Mouse (Mus musculus): ENCODE data around the gene Toe1.

DNA sequence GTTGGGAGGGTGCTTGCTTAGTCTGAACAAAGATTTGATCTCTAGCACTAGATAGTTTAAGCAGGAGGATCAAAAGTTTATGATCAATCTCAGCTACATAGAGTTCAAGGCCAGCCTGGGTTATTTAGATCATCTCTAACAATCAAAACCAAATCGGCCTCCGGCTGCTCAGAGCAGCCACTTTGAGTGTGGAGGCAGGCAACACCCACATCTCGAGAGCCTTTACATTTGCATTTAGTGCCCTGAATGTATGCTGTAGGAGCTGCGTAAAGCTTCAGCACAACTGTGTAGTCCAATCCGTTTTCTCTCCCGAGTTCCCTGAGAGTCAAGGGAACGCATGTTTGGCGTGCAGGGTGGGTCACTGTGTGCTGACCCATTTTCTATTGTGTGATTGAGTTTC, 15.0 kb downstream of the Toe1 start:
- no peak for TF ChIP-seq CTCF (conservative IDR thresholded peaks at IDR 0.05 in 1 of 2, IDR thresholded peaks at IDR 0.05 in 1 of 2; ENCODE audit: low read depth in 2 of 2, low read length in 2 of 2)
- TF ChIP-seq SMC3 (IDR thresholded peaks at IDR 0.05; ENCODE audit: low read depth, low read length), result no peak
- no peak for TF ChIP-seq POLR2AphosphoS2 (IDR thresholded peaks at IDR 0.05; ENCODE audit: low read depth, low read length)
- no peak for TF ChIP-seq ZC3H11A (IDR thresholded peaks at IDR 0.05; ENCODE audit: low read depth, low read length)
- TF ChIP-seq ZNF384 (IDR thresholded peaks at IDR 0.05; ENCODE audit: low read depth, low read length), result no peak
- TF ChIP-seq USF1 (IDR thresholded peaks at IDR 0.05; ENCODE audit: low read depth, low read length), result no peak
- no peak for TF ChIP-seq MXI1 (IDR thresholded peaks at IDR 0.05; ENCODE audit: low read depth, low read length)
- no peak for TF ChIP-seq KAT2A (IDR thresholded peaks at IDR 0.05; ENCODE audit: insufficient replicate concordance, low read length)
- no peak for TF ChIP-seq JUND (conservative IDR thresholded peaks at IDR 0.05; ENCODE audit: low read depth, low read length)
- TF ChIP-seq CHD2 (IDR thresholded peaks at IDR 0.05; ENCODE audit: low read length), result no peak
